Mouse (Mus musculus) heart, adult 8-10 months (tissue): ENCODE measurements around the gene Slc7a6. TPM values are rescaled to one million over a fixed set of nuclear protein-coding genes. Genes with fewer than 3 reads are reported as not detected.

Source experiments
- total RNA-seq, 4 experiments: library from RNA; stranded (reverse); gene quantifications; 2 replicates each; pipeline ENCODE4 v1.2.4; 2022

Slc7a6 gene
- total RNA-seq, 4 experiments from 2014 or later: 6.9 to 10.8 (median 9.6) TPM

Other genes starting within 250 kb of the Slc7a6 start
- under 1 TPM in 1 of 4 experiments, not detected in 3; 0.44 TPM for gene Ctrl, start 235.0 kb upstream of the Slc7a6 start, total RNA-seq
- 10 to 100 TPM; 54.6 to 72.9 (median 62.2) TPM for gene Psmb10, start 230.4 kb upstream of the Slc7a6 start, total RNA-seq
- 1 to 10 TPM in 1 of 4 experiments, under 1 TPM in 3; 0.34 to 1.7 (median 0.57) TPM for gene Lcat, start 225.5 kb upstream of the Slc7a6 start, total RNA-seq
- 10 to 100 TPM; 39.9 to 50.4 (median 43.5) TPM for gene Slc12a4, start 202.8 kb upstream of the Slc7a6 start, total RNA-seq
- not detected for gene Dpep3, start 189.4 kb upstream of the Slc7a6 start, total RNA-seq
- gene Dus2, start 177.5 kb upstream of the Slc7a6 start, total RNA-seq: 10 to 100 TPM in 1 of 4 experiments, 1 to 10 TPM in 3; 8.5 to 10.9 (median 8.7) TPM
- not detected for gene Dpep2nb, start 162.9 kb upstream of the Slc7a6 start, total RNA-seq
- 10 to 100 TPM; 11.0 to 12.4 (median 11.2) TPM for gene Ddx28, start 157.0 kb upstream of the Slc7a6 start, total RNA-seq
- 10 to 100 TPM; 14.1 to 19.5 (median 18.0) TPM for gene Nfatc3, start 110.0 kb upstream of the Slc7a6 start, total RNA-seq
- gene Esrp2, start 31.9 kb upstream of the Slc7a6 start, total RNA-seq: under 1 TPM; 0.23 to 0.81 (median 0.42) TPM
- gene Pla2g15, start 18.5 kb upstream of the Slc7a6 start, total RNA-seq: 10 to 100 TPM in 1 of 4 experiments, 1 to 10 TPM in 3; 7.7 to 10.0 (median 9.4) TPM
- gene Slc7a6os, start 42.1 kb downstream of the Slc7a6 start, total RNA-seq: 10 to 100 TPM in 2 of 4 experiments, 1 to 10 TPM in 2; 8.2 to 11.5 (median 10.0) TPM
- 10 to 100 TPM; 26.7 to 27.7 (median 26.9) TPM for gene Prmt7, start 42.1 kb downstream of the Slc7a6 start, total RNA-seq
- gene Smpd3, start 169.1 kb downstream of the Slc7a6 start, total RNA-seq: 1 to 10 TPM; 2.5 to 3.2 (median 2.6) TPM
- gene Zfp90, start 246.5 kb downstream of the Slc7a6 start, total RNA-seq: 1 to 10 TPM; 2.2 to 3.6 (median 3.1) TPM